Mouse (Mus musculus): Measurements from ENCODE around the gene Gm20696. TPM values are rescaled to one million over a fixed set of nuclear protein-coding genes. Genes with fewer than 3 reads are reported as not detected.

Gene Gm20696
- polyA plus RNA-seq, 1 experiment from 2014 or later = 1.4 TPM

GRCm38 (mm10) chr6:99611866-99612265, 54.7 kb downstream of the Gm20696 start:
- no peak for ATAC-seq (ENCODE audit: low FRiP score, low TSS enrichment)
- Histone ChIP-seq H3K27me3 (ENCODE audit: control insufficient read depth, insufficient read depth, low read length) (no peaks in the 10 kb centered on the region), H3K4me2 (replicated peaks; ENCODE audit: low read depth) (no peak overlapping the region), H3K27ac (replicated peaks) (no peak overlapping the region), H3K36me3 (ENCODE audit: control insufficient read depth, insufficient read depth, low read length) (no peaks in the 10 kb centered on the region), H3K4me1 (replicated peaks; ENCODE audit: control insufficient read depth, insufficient read depth) (0 out of 2 replicates have a peak, but pooled peaks cover 3% of the 10 kb centered on the region), H3K9ac (ENCODE audit: low read length) (no peak overlapping the region), H3K4me3 (ENCODE audit: low read depth, low read length) (no peak overlapping the region), H3K9me3 (ENCODE audit: control insufficient read depth, low read length) (no peaks in the 10 kb centered on the region)
- DNase-seq (ENCODE audit: low spot score) = no peak
- TF ChIP-seq CTCF (IDR thresholded peaks at IDR 0.05; ENCODE audit: low read depth) (peak; percentile 46), EP300 (optimal IDR thresholded peaks at IDR 0.05) (no peak)
- 48% methylated on average over 6 of the region's 6 CpGs for WGBS

- H3K4me2 ChIP-seq (replicated peaks; ENCODE audit: low read depth) = peak overlapping the region; percentile 14; the same call in 1 of the 2 replicates
- TF ChIP-seq EP300 (optimal IDR thresholded peaks at IDR 0.05) (no peak), CTCF (IDR thresholded peaks at IDR 0.05; ENCODE audit: low read depth) (no peak)
- WGBS = 36% methylated on average over 14 of the region's 14 CpGs
Observed at GRCm38 (mm10) chr6:99610454-99611427, 55.9 kb downstream of the Gm20696 start.

GRCm38 (mm10) chr6:99606079-99606478, 60.5 kb downstream of the Gm20696 start:
- TF ChIP-seq CTCF (IDR thresholded peaks at IDR 0.05; ENCODE audit: low read depth) = no peak
- no peak overlapping the region for H3K4me3 ChIP-seq (ENCODE audit: low read depth, low read length)
- ATAC-seq (ENCODE audit: low FRiP score, low TSS enrichment) = no peak
- no peak overlapping the region for H3K27ac ChIP-seq (replicated peaks)
- H3K27me3 ChIP-seq (ENCODE audit: control insufficient read depth, insufficient read depth, low read length) = no peaks in the 10 kb centered on the region
- no peaks in the 10 kb centered on the region for H3K36me3 ChIP-seq (ENCODE audit: control insufficient read depth, insufficient read depth, low read length)
- no peak for DNase-seq (ENCODE audit: low spot score)
- 0 out of 2 replicates have a peak, but pooled peaks cover 3% of the 10 kb centered on the region for H3K4me1 ChIP-seq (replicated peaks; ENCODE audit: control insufficient read depth, insufficient read depth)
- WGBS = 79% methylated on average over 7 of the region's 7 CpGs
- no peak overlapping the region for H3K4me2 ChIP-seq (replicated peaks; ENCODE audit: low read depth)
- no peak overlapping the region for H3K9ac ChIP-seq (ENCODE audit: low read length)
- no peaks in the 10 kb centered on the region for H3K9me3 ChIP-seq (ENCODE audit: control insufficient read depth, low read length)

More at GRCm38 (mm10) chr6:99610454-99611427, 55.9 kb downstream of the Gm20696 start:
- Histone ChIP-seq H3K4me3 (ENCODE audit: low read depth, low read length) (no peak overlapping the region), H3K9me3 (ENCODE audit: control insufficient read depth, low read length) (no peaks in the 10 kb centered on the region), H3K36me3 (ENCODE audit: control insufficient read depth, insufficient read depth, low read length) (no peaks in the 10 kb centered on the region), H3K27ac (replicated peaks) (no peak overlapping the region), H3K27me3 (ENCODE audit: control insufficient read depth, insufficient read depth, low read length) (no peaks in the 10 kb centered on the region), H3K9ac (ENCODE audit: low read length) (no peak overlapping the region), H3K4me1 (replicated peaks; ENCODE audit: control insufficient read depth, insufficient read depth) (0 out of 2 replicates have a peak, but pooled peaks cover 3% of the 10 kb centered on the region)
- no peak for ATAC-seq (ENCODE audit: low FRiP score, low TSS enrichment)
- DNase-seq (ENCODE audit: low spot score) = no peak

- Histone ChIP-seq H3K27me3 (ENCODE audit: control insufficient read depth, insufficient read depth, low read length) (no peaks in the 10 kb centered on the region), H3K36me3 (ENCODE audit: control insufficient read depth, insufficient read depth, low read length) (no peaks in the 10 kb centered on the region), H3K4me2 (replicated peaks; ENCODE audit: low read depth) (no peak overlapping the region), H3K9me3 (ENCODE audit: control insufficient read depth, low read length) (no peaks in the 10 kb centered on the region), H3K9ac (ENCODE audit: low read length) (no peak overlapping the region), H3K27ac (replicated peaks) (no peak overlapping the region), H3K4me1 (replicated peaks; ENCODE audit: control insufficient read depth, insufficient read depth) (no peaks in the 10 kb centered on the region), H3K4me3 (ENCODE audit: low read depth, low read length) (no peak overlapping the region)
- 20% methylated on average over 2 of the region's 2 CpGs for WGBS
- DNase-seq (ENCODE audit: low spot score) (peak; percentile 44), ATAC-seq (ENCODE audit: low FRiP score, low TSS enrichment) (peak; percentile 45; the same call in 1 of the 2 replicates)
- TF ChIP-seq EP300 (optimal IDR thresholded peaks at IDR 0.05) (no peak), CTCF (IDR thresholded peaks at IDR 0.05; ENCODE audit: low read depth) (no peak)
Observed at GRCm38 (mm10) chr6:99604758-99605157, 61.8 kb downstream of the Gm20696 start.

GRCm38 (mm10) chr6:99602434-99602833, 64.2 kb downstream of the Gm20696 start:
- 87% methylated on average over 7 of the region's 7 CpGs for WGBS
- Histone ChIP-seq H3K4me3 (ENCODE audit: low read depth, low read length) (no peak overlapping the region), H3K9me3 (ENCODE audit: control insufficient read depth, low read length) (no peaks in the 10 kb centered on the region), H3K9ac (ENCODE audit: low read length) (no peak overlapping the region), H3K4me1 (replicated peaks; ENCODE audit: control insufficient read depth, insufficient read depth) (no peaks in the 10 kb centered on the region), H3K27me3 (ENCODE audit: control insufficient read depth, insufficient read depth, low read length) (no peaks in the 10 kb centered on the region), H3K4me2 (replicated peaks; ENCODE audit: low read depth) (no peak overlapping the region), H3K27ac (replicated peaks) (no peak overlapping the region), H3K36me3 (ENCODE audit: control insufficient read depth, insufficient read depth, low read length) (no peaks in the 10 kb centered on the region)
- ATAC-seq (ENCODE audit: low FRiP score, low TSS enrichment) (no peak), DNase-seq (ENCODE audit: low spot score) (no peak)
- TF ChIP-seq CTCF (IDR thresholded peaks at IDR 0.05; ENCODE audit: low read depth) (no peak), EP300 (optimal IDR thresholded peaks at IDR 0.05) (no peak)

- H3K36me3 ChIP-seq (ENCODE audit: control insufficient read depth, insufficient read depth, low read length) = no peaks in the 10 kb centered on the region
- no peak overlapping the region for H3K4me2 ChIP-seq (replicated peaks; ENCODE audit: low read depth)
- H3K9me3 ChIP-seq (ENCODE audit: control insufficient read depth, low read length) = no peaks in the 10 kb centered on the region
- ATAC-seq (ENCODE audit: low FRiP score, low TSS enrichment) (no peak), DNase-seq (ENCODE audit: low spot score) (no peak)
- H3K27me3 ChIP-seq (ENCODE audit: control insufficient read depth, insufficient read depth, low read length) = no peaks in the 10 kb centered on the region
- WGBS = 53% methylated on average over 8 of the region's 8 CpGs
- H3K27ac ChIP-seq (replicated peaks) = no peak overlapping the region
- H3K9ac ChIP-seq (ENCODE audit: low read length) = no peak overlapping the region
- no peak overlapping the region for H3K4me3 ChIP-seq (ENCODE audit: low read depth, low read length)
- TF ChIP-seq CTCF (IDR thresholded peaks at IDR 0.05; ENCODE audit: low read depth) = no peak
- TF ChIP-seq EP300 (optimal IDR thresholded peaks at IDR 0.05) = no peak
- H3K4me1 ChIP-seq (replicated peaks; ENCODE audit: control insufficient read depth, insufficient read depth) = no peaks in the 10 kb centered on the region
Observed at GRCm38 (mm10) chr6:99600886-99601285, 65.7 kb downstream of the Gm20696 start.
